Mouse (Mus musculus) forebrain, embryonic 11.5 days (tissue): Measurements from ENCODE around the gene Olfr73. TPM values are rescaled to one million over a fixed set of nuclear protein-coding genes. Genes with fewer than 3 reads are reported as not detected.
"Not testable (repeated sequence)": the region's sequence is repeated elsewhere in the genome, so short reads cannot be mapped to it uniquely, and the experiment has no call there.

Experiments used
- ATAC-seq: fragments of 200-750 bp; cut with Nextera tagmentation; replicated peaks from 2 replicates; pipeline ENCODE4 v1.8.0; 2017; ENCODE audit warnings: moderate TSS enrichment; ENCODE audit not compliant: low FRiP score
- DNase-seq: peaks from one replicate; pipeline ENCODE4 v3.0.0-alpha.2; 2017; ENCODE audit warnings: low spot score
- H3K27ac ChIP-seq: fragments of 300-500 bp; sonication (generic); 2 replicates; pipeline ENCODE4 v1.5.1; 2014; ENCODE audit warnings: low read depth, low read length
- H3K27me3 ChIP-seq: fragments of 300-500 bp; sonication (generic); 2 replicates; pipeline ENCODE4 v1.6.1; 2014; ENCODE audit warnings: mild to moderate bottlenecking, low read length, mixed read lengths; ENCODE audit not compliant: control insufficient read depth, insufficient read depth
- H3K36me3 ChIP-seq: fragments of 300-500 bp; sonication (generic); 2 replicates; pipeline ENCODE4 v1.6.1; 2014; ENCODE audit warnings: mild to moderate bottlenecking, low read length, moderate library complexity, mixed read lengths; ENCODE audit not compliant: control insufficient read depth, insufficient read depth
- H3K4me1 ChIP-seq: fragments of 300-500 bp; sonication (generic); replicated peaks from 2 replicates; pipeline ENCODE4 v1.6.1; 2014; ENCODE audit warnings: low read length, mixed read lengths; ENCODE audit not compliant: control insufficient read depth, insufficient read depth
- H3K4me2 ChIP-seq: fragments of 300-500 bp; sonication (generic); 2 replicates; pipeline ENCODE4 v1.6.1; 2014; ENCODE audit warnings: low read depth, mild to moderate bottlenecking, low read length, moderate library complexity, mixed read lengths; ENCODE audit not compliant: severe bottlenecking
- H3K4me3 ChIP-seq: fragments of 300-500 bp; sonication (generic); 2 replicates; pipeline ENCODE4 v1.5.1; 2014; ENCODE audit warnings: low read depth, low read length
- H3K9ac ChIP-seq: fragments of 300-500 bp; sonication (generic); 2 replicates; pipeline ENCODE4 v1.6.1; 2014; ENCODE audit warnings: low read length
- H3K9me3 ChIP-seq: fragments of 300-500 bp; sonication (generic); 2 replicates; pipeline ENCODE4 v1.6.1; 2016; ENCODE audit warnings: low read length, mixed read lengths; ENCODE audit not compliant: control insufficient read depth
- WGBS: fragments of 180-500 bp; shearing (Covaris S2); extraction: QIAGEN DNeasy Blood & Tissue Kit; methylation state at CpG from one replicate; pipeline ENCODE4 v1.1.7; 2014; 5-methylcytosine and 5-hydroxymethylcytosine counted together
- polyA plus RNA-seq: library from polyadenylated mRNA; unstranded; fragments of >200 nt; fragmentation: Nextera tagmentation; extraction: Ambion mirVana; gene quantifications from 2 replicates; pipeline ENCODE4 v1.2.1, GENCODE M21; 2014

Olfr73 gene
- not detected in 2 replicates for polyA plus RNA-seq

DNA sequence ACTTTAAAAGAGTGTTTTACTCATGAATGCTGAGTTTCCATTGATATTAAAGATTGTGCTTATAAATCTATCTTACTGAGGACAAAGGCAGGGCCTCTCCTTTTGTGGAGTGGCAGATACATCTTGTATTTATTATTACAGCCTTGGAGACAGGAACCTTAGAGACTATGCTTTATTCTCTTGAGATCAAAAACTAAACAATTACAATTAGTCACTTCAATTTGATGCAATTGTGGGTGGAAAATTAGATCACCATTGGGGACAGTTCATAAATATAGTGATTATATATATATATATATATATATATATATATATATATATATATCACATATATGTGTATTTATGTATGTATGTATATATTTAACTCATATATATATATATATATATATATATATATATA is at the start of gene Olfr73:
Gene Olfr73, minus strand, starts transcription at position 101 of the 400 bp plus-strand sequence.
- no peak for DNase-seq
- Histone ChIP-seq H3K4me3 (no peak within 1 kb of the TSS), H3K9ac (no peak within 1 kb of the TSS), H3K36me3 (no peaks in the 10 kb centered on the region), H3K4me1 (no peaks in the 10 kb centered on the region), H3K27me3 (no peaks in the 10 kb centered on the region), H3K9me3 (no peaks in the 10 kb centered on the region), H3K27ac (no peak within 1 kb of the TSS), H3K4me2 (no peak within 1 kb of the TSS)
- no peak for ATAC-seq

DNA sequence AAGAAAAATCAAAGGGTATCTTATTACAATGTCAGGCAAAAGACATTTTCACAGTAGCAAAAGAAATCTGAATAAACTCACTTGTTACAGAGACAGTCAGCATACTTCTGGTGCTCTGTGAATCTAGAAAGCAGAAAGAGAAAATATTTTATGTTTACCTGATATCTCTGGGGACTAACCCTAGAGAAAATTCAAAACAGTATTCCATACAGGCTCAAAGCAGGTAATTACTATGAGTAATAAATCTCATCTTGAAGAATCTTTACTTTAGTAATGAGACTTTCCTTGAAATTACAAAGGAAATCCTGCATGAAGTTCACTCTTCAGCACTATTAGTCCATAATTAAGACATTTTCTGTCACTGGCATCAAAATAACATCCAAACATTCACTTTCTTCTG is 34.2 kb upstream of the Olfr73 start, which contains the start of gene Olfr1163:
Gene Olfr1163, minus strand, starts transcription at position 101 of the 400 bp plus-strand sequence.
- DNase-seq (no peak), ATAC-seq (no peak)
- Histone ChIP-seq H3K4me2 (no peak within 1 kb of the TSS), H3K36me3 (no peaks in the 10 kb centered on the region), H3K9ac (no peak within 1 kb of the TSS), H3K27ac (no peak within 1 kb of the TSS), H3K4me1 (no peaks in the 10 kb centered on the region), H3K27me3 (no peaks in the 10 kb centered on the region), H3K9me3 (no peaks in the 10 kb centered on the region), H3K4me3 (no peak within 1 kb of the TSS)

DNA sequence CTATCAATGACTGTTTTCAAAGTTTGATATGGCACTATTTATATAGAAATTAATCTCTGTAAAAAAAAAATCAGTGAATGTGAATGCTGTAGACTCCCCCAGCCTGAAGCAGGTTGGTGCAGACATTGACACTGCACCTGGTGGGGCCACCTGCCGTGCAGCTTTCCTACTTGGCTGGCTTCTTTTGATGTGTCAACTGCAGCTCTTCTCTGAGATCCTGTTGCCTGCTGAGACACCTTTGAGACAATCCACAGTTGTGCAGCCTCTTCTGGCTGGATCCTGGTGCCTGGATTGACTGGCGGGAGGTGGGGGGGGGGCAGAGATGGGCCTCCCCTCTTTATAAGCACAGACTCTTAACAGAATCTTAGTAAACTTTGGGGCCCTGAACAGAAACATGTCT is 26.1 kb upstream of the Olfr73 start:
- ATAC-seq (no peak), DNase-seq (no peak)
- Histone ChIP-seq H3K27me3 (no peaks in the 10 kb centered on the region), H3K4me3 (no peak overlapping the region), H3K4me2 (no peak overlapping the region), H3K9me3 (no peaks in the 10 kb centered on the region), H3K4me1 (no peaks in the 10 kb centered on the region), H3K27ac (no peak overlapping the region), H3K9ac (no peak overlapping the region), H3K36me3 (no peaks in the 10 kb centered on the region)
- WGBS, result 64% methylated on average over 2 of the region's 2 CpGs

DNA sequence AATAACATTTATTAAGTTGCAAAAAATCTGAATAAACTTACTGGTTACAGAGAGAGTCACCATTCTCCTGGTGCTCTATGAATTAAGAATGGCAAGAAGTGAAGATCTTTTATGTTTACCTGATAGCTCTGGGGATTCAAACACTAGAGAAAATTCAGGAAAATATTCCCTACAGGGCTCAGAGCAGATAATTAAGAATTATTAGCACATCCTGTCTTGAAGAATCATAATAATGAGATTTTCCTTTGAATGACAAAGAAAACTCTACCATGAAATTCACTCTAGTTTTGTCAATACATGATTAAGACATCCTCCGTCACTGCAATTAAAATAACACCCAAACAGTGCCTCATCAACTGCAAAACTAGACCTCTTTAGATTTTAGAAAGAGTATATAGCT is 13.5 kb upstream of the Olfr73 start, which contains the start of gene Olfr1162:
Gene Olfr1162, minus strand, starts transcription at position 101 of the 400 bp plus-strand sequence.
- Histone ChIP-seq H3K9me3 (no peaks in the 10 kb centered on the region), H3K27me3 (no peaks in the 10 kb centered on the region), H3K36me3 (no peaks in the 10 kb centered on the region), H3K9ac (no peak within 1 kb of the TSS), H3K4me1 (no peaks in the 10 kb centered on the region), H3K4me2 (no peak within 1 kb of the TSS), H3K4me3 (no peak within 1 kb of the TSS), H3K27ac (no peak within 1 kb of the TSS)
- DNase-seq, result no peak
- 72% methylated on average over 1 of the region's 1 CpGs for WGBS
- no peak for ATAC-seq

DNA sequence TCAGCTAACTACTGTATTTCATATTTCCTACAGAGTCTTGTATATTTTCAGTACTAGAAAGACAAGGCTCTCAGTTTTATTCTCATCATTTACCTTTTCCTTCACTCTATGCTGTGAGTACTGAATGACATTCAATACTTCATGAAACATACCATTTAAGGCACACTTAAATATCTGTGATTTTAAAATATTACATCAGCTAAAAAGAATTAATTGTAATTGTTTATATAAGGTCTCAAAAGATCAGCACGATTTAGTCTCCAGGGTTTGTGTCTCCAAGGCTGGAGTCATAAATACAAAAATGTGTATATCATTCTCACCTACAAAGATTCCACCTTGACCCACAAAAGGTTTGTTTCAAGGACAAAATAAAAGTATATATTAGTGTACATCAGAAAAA is 15.0 kb downstream of the Olfr73 start, which contains the start of gene Olfr1161:
Gene Olfr1161, plus strand, starts transcription at position 301 of the 400 bp plus-strand sequence.
- H3K27ac ChIP-seq, H3K9me3 ChIP-seq, ATAC-seq, H3K4me3 ChIP-seq, H3K36me3 ChIP-seq, H3K4me2 ChIP-seq, H3K27me3 ChIP-seq, DNase-seq, H3K4me1 ChIP-seq, H3K9ac ChIP-seq: not testable (repeated sequence)
- whole genome bisulfite sequencing, result 82% methylated on average over 1 of the region's 1 CpGs

DNA sequence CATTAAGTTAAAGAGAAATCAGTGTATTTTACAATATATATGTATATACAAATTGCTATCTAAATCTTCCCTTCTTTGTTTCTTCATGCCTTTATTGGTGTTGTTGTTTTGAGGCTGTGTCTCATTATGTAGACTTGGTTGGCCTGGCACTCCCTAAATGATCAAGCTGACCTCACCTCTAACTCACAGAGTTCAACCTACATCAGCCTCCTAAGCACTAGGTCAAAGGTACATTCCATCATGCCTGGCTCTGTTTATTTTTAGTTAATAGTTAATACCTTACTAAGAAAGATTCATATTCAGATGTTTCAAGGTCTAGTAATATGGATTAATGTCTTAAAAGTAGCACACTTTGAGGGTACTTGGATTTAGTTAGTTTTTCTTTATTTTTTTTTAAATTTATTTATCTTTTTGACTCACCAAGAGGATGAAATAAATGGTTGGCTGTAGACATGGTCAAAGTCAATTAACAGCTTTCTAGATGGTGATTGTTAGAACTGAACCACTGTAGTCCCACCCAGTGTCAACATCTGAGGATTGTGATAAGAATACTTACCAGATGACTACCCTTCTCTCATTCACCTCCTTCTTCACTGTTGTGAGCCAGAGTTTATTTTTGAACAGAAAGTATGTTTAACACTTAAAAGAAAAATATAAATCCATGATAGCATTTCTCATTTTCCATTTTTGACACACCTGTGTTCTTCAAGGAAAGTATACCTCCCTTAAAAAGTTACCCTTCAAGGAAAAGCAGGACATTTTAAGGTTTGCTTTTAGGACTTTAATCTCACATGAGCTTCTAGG is 29.8 kb downstream of the Olfr73 start, which contains the start of gene Olfr1160:
Gene Olfr1160, minus strand, starts transcription at position 754 of the 804 bp plus-strand sequence.
- Histone ChIP-seq H3K9ac (no peak within 1 kb of the TSS), H3K4me1 (no peaks in the 10 kb centered on the region), H3K27me3 (no peaks in the 10 kb centered on the region), H3K27ac (no peak within 1 kb of the TSS), H3K36me3 (no peaks in the 10 kb centered on the region), H3K4me3 (no peak within 1 kb of the TSS), H3K4me2 (no peak within 1 kb of the TSS), H3K9me3 (no peaks in the 10 kb centered on the region)
- ATAC-seq, result no peak
- DNase-seq, result no peak

DNA sequence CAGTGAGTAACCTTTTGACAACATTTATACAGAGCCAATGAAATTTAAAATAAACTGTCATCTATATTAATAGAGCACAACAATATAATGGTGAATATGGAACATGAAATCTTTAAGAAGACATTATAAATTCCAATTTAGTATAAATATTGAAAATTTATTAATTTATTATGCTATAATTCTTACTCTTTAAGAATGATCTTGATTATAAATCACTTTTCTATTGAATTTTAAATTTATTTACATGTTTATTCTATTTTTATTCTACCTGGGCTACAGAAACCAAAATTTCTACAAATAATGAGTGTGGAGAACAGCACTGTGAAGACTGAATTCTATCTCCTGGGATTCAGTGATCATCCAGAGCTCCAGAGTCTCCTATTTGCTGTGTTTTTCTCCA is 47.7 kb downstream of the Olfr73 start, which contains the start of gene Olfr1158:
Gene Olfr1158, plus strand, starts transcription at position 301 of the 400 bp plus-strand sequence.
- H3K27me3 ChIP-seq, result no peaks in the 10 kb centered on the region
- no peaks in the 10 kb centered on the region for H3K9me3 ChIP-seq
- DNase-seq, result no peak
- H3K27ac ChIP-seq, result no peak within 1 kb of the TSS
- ATAC-seq, result no peak
- no peak within 1 kb of the TSS for H3K4me2 ChIP-seq
- H3K36me3 ChIP-seq, result no peaks in the 10 kb centered on the region
- H3K9ac ChIP-seq, result no peak within 1 kb of the TSS
- no peak within 1 kb of the TSS for H3K4me3 ChIP-seq
- H3K4me1 ChIP-seq, result no peaks in the 10 kb centered on the region
